Mouse (Mus musculus) midbrain, embryonic 12.5 days (tissue): ENCODE measurements around the gene Tctn1. TPM values are rescaled to one million over a fixed set of nuclear protein-coding genes. Genes with fewer than 3 reads are reported as not detected.

ENCODE experiments used
- ATAC-seq: fragments of 200-750 bp; cut with Nextera tagmentation; 2 replicates; pipeline ENCODE4 v1.8.0; 2017; ENCODE audit warnings: low read depth, moderate TSS enrichment, moderate library complexity; ENCODE audit not compliant: low FRiP score
- H3K27ac ChIP-seq: fragments of 300-500 bp; sonication (generic); replicated peaks from 2 replicates; pipeline ENCODE4 v1.5.1; 2016; ENCODE audit warnings: mild to moderate bottlenecking
- H3K27me3 ChIP-seq: fragments of 300-500 bp; sonication (generic); 2 replicates; pipeline ENCODE4 v1.6.1; 2016; ENCODE audit warnings: mild to moderate bottlenecking
- H3K36me3 ChIP-seq: fragments of 300-500 bp; sonication (generic); 2 replicates; pipeline ENCODE4 v1.6.1; 2016
- H3K4me1 ChIP-seq: fragments of 300-500 bp; sonication (generic); 2 replicates; pipeline ENCODE4 v1.6.1; 2016
- H3K4me2 ChIP-seq: fragments of 300-500 bp; sonication (generic); replicated peaks from 2 replicates; pipeline ENCODE4 v1.6.1; 2016; ENCODE audit warnings: mild to moderate bottlenecking, moderate library complexity
- H3K4me3 ChIP-seq: fragments of 300-500 bp; sonication (generic); 2 replicates; pipeline ENCODE4 v1.5.1; 2016; ENCODE audit warnings: mild to moderate bottlenecking
- H3K9ac ChIP-seq: fragments of 300-500 bp; sonication (generic); replicated peaks from 2 replicates; pipeline ENCODE4 v1.6.1; 2016; ENCODE audit warnings: mild to moderate bottlenecking, moderate library complexity
- H3K9me3 ChIP-seq: fragments of 300-500 bp; sonication (generic); 2 replicates; pipeline ENCODE4 v1.6.1; 2016; ENCODE audit warnings: mild to moderate bottlenecking
- WGBS: fragments of 180-500 bp; shearing (Covaris S2); methylation state at CpG from one replicate; pipeline ENCODE4 v1.1.7; 2016; 5-methylcytosine and 5-hydroxymethylcytosine counted together
- polyA plus RNA-seq: library from polyadenylated mRNA; unstranded; fragments of >200 nt; fragmentation: Nextera tagmentation; extraction: Ambion mirVana; gene quantifications from 2 replicates; pipeline ENCODE4 v1.2.1, GENCODE M21; 2016

Gene Tctn1
- polyA plus RNA-seq, 1 experiment from 2014 or later: 8.1 TPM

DNA sequence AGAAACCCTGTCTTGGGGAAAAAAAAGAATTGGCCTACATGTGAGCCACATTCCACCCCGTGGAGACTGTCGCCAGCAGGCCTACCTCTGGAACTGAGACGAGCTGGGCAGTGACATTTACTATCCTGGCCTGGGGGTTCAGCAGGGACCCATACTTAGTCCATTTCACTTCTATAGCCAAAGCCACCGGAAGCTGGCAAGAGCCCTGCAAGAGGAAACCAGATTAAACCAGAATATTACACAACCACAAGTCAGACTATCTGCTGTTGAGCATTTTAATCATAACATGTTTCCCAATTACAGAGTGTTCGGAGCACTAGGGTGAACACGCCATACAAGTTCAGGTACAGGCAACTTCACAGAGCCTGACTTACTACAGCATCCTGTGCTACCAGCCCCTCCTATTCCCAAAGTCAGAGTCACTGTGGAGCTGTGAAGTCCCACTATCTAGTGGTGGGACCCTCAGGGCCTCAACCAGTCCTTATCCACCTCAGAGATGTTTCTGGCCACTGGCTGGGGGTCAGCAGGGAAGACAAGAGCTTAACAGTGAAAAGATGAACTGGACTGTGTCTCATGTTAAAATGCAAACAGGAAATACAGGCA is 21.6 kb downstream of the Tctn1 start:
- Histone ChIP-seq H3K4me3 (no peak overlapping the region), H3K4me1 (peaks cover 15% of the 10 kb centered on the region; the same call in 1 of the 2 replicates), H3K9ac (no peak overlapping the region), H3K4me2 (no peak overlapping the region), H3K36me3 (peaks cover 44% of the 10 kb centered on the region), H3K27me3 (no peaks in the 10 kb centered on the region), H3K27ac (no peak overlapping the region), H3K9me3 (no peaks in the 10 kb centered on the region)
- no peak for ATAC-seq
- 91% methylated on average over 6 of the region's 6 CpGs for WGBS

DNA sequence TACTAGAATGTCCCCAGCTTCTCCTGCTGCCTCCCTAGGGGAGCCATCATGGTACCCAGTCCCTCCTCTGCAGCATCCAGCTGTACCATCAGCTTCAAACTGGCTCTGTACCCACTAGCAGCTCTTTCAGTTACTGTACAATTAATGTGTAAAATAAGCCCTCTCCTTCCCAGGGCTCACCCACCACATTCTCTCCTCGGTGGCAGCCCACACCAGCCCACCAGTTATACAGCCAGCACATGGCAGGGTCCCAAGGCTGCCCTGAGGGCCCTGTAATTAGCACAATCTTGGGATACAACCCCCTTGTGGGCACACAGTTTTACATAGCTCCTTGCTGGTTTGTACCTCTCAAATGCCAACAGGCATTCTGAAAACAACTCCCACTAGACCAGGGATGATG is 23.3 kb downstream of the Tctn1 start:
- 95% methylated on average over 1 of the region's 1 CpGs for WGBS
- H3K4me3 ChIP-seq: no peak overlapping the region
- peaks cover 17% of the 10 kb centered on the region; the same call in 1 of the 2 replicates for H3K4me1 ChIP-seq
- H3K27ac ChIP-seq: no peak overlapping the region
- no peak overlapping the region for H3K4me2 ChIP-seq
- no peaks in the 10 kb centered on the region for H3K27me3 ChIP-seq
- no peak for ATAC-seq
- no peaks in the 10 kb centered on the region for H3K9me3 ChIP-seq
- H3K9ac ChIP-seq: no peak overlapping the region
- H3K36me3 ChIP-seq: peaks cover 33% of the 10 kb centered on the region

DNA sequence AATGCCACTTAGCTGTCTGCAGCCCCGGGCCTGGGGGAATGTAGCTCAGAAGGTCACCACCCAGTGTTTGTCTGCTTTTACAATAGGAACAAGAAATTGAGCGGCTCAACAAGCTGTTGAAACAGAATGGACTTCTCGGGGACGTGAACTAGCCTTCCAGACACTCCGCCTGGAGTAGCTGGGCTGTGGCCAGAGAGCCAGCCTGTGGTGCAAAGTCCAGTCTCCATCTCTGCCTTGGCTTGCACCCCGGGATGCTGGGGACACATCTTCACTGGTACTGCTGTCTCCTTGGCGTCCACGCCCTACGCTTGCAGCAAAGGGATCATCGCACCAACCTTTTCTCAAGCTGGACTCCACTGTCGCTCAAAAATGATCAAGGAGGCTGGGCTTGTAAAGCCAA is 23.7 kb downstream of the Tctn1 start:
- Histone ChIP-seq H3K4me2 (no peak overlapping the region), H3K27me3 (no peaks in the 10 kb centered on the region), H3K9ac (no peak overlapping the region), H3K4me1 (peaks cover 19% of the 10 kb centered on the region; the same call in 1 of the 2 replicates), H3K4me3 (no peak overlapping the region), H3K27ac (no peak overlapping the region), H3K36me3 (peaks cover 33% of the 10 kb centered on the region), H3K9me3 (no peaks in the 10 kb centered on the region)
- no peak for ATAC-seq
- WGBS: 88% methylated on average over 11 of the region's 11 CpGs

DNA sequence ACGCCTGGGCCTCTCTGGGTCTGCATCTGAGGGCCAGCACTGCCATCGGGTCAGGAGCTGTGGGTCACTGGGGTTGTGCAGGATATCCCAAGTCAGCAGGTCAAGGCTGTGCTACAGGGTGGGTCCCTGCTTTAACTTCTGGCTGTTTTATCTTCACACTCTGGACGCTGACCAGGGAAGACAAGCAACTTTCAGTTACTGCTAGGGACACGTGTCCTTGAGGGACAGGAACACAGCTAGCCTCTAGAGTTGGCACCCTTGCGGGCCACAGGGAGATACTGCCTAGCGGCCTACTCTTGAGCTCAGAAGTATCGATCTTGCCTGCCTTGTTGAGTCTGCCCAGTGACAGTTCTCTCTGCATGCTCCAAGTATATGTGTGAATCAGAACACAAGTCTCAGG is 24.6 kb downstream of the Tctn1 start:
- H3K27ac ChIP-seq: no peak overlapping the region
- H3K4me2 ChIP-seq: no peak overlapping the region
- no peaks in the 10 kb centered on the region for H3K9me3 ChIP-seq
- WGBS: 81% methylated on average over 7 of the region's 7 CpGs
- H3K4me3 ChIP-seq: no peak overlapping the region
- ATAC-seq: no peak
- peaks cover 33% of the 10 kb centered on the region for H3K36me3 ChIP-seq
- H3K4me1 ChIP-seq: peaks cover 15% of the 10 kb centered on the region; the same call in 1 of the 2 replicates
- no peaks in the 10 kb centered on the region for H3K27me3 ChIP-seq
- H3K9ac ChIP-seq: no peak overlapping the region

DNA sequence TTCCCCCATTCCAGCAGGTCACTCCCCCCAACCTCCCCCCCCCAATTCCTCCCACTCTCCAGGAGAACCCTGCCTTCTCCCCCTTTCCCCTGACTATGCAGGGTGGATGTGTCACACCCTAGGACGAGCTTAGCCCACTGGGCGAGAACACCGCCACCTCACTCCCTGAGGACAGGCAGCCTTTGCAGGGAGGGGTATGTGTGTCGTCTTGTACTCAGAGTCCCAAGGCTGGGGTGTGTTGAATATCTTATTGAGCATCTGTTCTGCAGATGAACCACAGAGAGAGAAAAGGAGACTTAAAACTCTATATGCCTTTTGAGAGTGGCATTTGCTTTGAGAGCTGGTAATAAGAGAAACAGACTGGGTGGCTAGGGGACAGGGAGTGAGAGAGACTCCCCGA is 27.1 kb downstream of the Tctn1 start:
- Histone ChIP-seq H3K9ac (no peak overlapping the region), H3K27me3 (no peaks in the 10 kb centered on the region), H3K4me3 (no peak overlapping the region), H3K4me1 (peaks cover 9% of the 10 kb centered on the region; the same call in 1 of the 2 replicates), H3K36me3 (peaks cover 29% of the 10 kb centered on the region), H3K4me2 (no peak overlapping the region), H3K27ac (no peak overlapping the region), H3K9me3 (no peaks in the 10 kb centered on the region)
- 72% methylated on average over 5 of the region's 5 CpGs for WGBS
- no peak for ATAC-seq

DNA sequence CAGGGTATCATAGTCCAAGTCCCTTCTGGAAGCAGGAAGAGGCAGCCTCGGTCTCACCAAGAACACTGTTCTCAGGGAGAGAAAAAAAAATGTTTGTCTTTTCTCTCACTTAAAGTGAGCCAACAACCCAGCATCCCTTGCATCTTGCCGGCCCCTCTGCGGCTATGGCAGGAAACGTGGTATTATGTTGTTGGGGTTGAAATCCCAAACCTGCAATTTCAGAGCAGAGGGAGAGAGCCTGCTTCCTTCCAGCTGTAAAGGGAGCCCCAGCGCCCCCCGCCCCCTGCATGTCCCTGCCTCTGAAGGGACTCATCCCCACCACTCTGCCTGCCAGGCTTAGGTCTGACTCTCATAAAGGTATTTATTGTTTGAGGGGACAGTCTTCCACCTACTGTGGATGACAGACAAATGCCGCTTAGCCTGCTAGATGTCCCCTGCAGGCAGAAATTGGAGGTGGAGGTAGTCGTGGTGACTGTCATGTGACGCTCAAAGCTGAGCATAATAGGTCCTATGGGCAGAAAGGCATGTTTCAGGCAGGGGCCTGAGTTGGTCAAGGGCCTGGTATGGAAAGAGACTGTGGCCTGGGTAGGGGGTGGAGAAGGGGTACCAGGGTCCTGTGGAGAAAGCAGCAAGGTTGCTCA is 28.9 kb downstream of the Tctn1 start:
- 68% methylated on average over 9 of the region's 9 CpGs for WGBS
- ATAC-seq: no peak
- H3K9me3 ChIP-seq: no peaks in the 10 kb centered on the region
- peaks cover 11% of the 10 kb centered on the region for H3K36me3 ChIP-seq
- no peaks in the 10 kb centered on the region for H3K27me3 ChIP-seq
- no peak overlapping the region for H3K9ac ChIP-seq
- no peak overlapping the region for H3K4me3 ChIP-seq
- H3K4me1 ChIP-seq: peaks cover 9% of the 10 kb centered on the region; the same call in 1 of the 2 replicates
- H3K4me2 ChIP-seq: no peak overlapping the region
- no peak overlapping the region for H3K27ac ChIP-seq

DNA sequence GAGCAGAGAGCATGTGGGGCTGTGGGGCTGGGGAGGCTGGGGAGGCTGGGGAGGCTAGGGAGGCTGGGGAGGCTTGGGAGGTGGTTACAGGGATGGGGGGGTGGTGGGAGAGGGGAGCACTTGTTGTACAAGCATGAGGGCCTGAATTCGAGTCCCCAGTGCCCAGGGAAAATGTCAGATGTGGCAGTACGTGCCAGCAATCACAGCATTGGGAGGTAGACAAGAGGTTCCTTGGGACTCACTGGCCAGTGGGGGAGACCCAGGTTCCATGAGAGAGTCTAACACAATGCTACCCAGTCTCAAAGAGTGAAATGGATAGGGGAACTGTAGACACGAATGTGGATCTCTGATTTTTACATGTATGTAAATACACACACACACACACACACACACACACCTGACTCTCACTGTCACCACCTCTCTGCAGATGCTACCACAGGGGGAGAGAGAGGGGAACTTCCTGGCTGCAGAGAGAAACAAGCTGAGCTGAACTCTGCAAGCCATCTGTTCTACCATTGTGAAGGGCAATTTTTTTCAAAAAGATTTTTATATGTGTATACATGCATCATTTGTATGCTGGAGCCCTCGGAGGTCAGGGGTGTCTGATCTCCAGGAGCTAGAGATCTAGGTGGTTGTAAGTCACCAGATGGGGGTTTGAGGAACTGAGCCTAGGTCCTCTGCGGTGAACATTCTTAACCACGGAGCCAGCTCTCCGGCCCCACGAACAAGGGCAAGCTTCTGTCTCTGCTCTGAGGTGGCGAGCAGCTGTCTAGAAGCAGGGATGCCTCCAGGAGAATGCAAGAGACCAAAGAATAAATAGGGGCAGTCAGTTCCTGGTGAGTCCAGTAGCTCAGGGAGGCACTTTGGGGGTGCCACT is 29.7 kb downstream of the Tctn1 start:
- Histone ChIP-seq H3K27me3 (no peaks in the 10 kb centered on the region), H3K27ac (no peak overlapping the region)
- 85% methylated on average over 9 of the region's 9 CpGs for WGBS

DNA sequence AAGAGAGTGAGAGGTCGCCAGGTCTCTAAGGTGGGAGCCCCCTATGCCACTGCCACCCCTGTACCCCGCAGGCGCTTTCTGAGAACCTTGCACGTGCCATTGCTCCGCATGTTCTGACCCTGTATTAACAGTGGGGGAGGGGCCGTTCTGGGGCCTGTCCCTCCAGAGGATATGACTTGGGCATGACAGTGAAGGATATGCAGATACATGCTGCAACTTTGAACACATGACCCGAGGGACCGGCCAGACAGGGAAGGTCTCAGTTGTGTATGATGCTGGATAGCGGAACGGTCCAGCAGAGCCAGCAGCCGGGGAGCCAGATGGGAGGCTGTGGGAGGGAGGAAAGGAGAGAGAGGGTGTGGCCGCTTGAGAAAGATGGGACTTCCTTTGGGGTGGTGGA is 30.6 kb downstream of the Tctn1 start:
- 90% methylated on average over 12 of the region's 12 CpGs for WGBS

More for the DNA sequence above, 29.7 kb downstream of the Tctn1 start:
- H3K9me3 ChIP-seq: no peaks in the 10 kb centered on the region
- peaks cover 9% of the 10 kb centered on the region; the same call in 1 of the 2 replicates for H3K4me1 ChIP-seq
- H3K4me3 ChIP-seq: no peak overlapping the region
- H3K36me3 ChIP-seq: peaks cover 8% of the 10 kb centered on the region; the same call in 1 of the 2 replicates
- no peak overlapping the region for H3K9ac ChIP-seq
- no peak for ATAC-seq
- H3K4me2 ChIP-seq: no peak overlapping the region

DNA sequence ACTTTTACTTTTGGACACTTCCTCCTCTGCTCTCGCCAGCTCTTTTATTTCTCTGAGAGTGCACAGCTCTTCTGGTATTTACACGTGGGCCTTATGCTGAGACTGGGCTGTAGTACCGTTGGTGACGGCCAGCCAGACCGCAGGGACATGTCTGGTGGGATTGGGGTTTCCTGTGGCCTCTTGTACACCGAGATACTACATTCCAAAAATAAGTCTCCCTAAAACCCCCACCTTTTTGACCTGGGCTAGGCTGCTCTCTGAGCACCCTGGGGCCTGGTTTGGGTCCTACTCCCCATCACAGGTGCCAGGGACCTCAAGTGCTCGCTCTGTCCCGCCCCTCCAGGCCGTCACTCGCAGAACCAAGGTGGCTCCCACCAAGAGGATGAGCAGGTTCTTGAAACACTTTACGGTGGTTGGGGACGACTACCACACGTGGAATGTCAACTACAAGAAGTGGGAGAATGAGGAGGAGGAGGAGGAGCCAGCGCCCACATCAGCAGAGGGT is 31.1 kb downstream of the Tctn1 start:
- ATAC-seq: no peak
- Histone ChIP-seq H3K9ac (no peak overlapping the region), H3K4me1 (peaks cover 9% of the 10 kb centered on the region; the same call in 1 of the 2 replicates), H3K9me3 (peaks cover 2% of the 10 kb centered on the region), H3K4me3 (no peak overlapping the region), H3K4me2 (no peak overlapping the region), H3K27me3 (no peaks in the 10 kb centered on the region), H3K27ac (no peak overlapping the region), H3K36me3 (peaks cover 3% of the 10 kb centered on the region; the same call in 1 of the 2 replicates)
- 86% methylated on average over 14 of the region's 14 CpGs for WGBS

More for the DNA sequence above, 30.6 kb downstream of the Tctn1 start:
- Histone ChIP-seq H3K4me3 (no peak overlapping the region), H3K27ac (no peak overlapping the region), H3K36me3 (no peaks in the 10 kb centered on the region), H3K4me2 (no peak overlapping the region), H3K9ac (no peak overlapping the region), H3K4me1 (peaks cover 9% of the 10 kb centered on the region; the same call in 1 of the 2 replicates), H3K27me3 (no peaks in the 10 kb centered on the region), H3K9me3 (no peaks in the 10 kb centered on the region)
- ATAC-seq: no peak

DNA sequence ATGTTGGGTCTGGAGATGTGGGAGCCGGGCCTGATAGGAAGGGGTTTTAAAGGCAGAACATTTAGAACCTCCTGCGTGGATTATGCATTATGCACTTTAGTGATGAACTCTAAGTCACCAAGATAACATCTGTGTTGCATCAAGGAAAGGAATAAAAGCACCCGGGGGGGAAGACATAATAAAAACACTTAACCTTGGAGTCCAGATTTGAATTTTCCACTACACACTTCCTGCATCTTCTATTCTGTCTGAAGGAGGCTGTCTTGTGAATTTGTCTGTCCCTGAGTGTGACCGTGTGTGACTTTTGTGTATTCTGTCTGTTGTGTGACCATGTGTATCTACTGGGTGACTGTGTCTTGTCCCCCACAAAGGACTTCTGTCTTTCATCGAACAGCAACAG is 32.3 kb downstream of the Tctn1 start:
- no peak for ATAC-seq
- H3K36me3 ChIP-seq: peaks cover 9% of the 10 kb centered on the region; the same call in 1 of the 2 replicates
- no peaks in the 10 kb centered on the region for H3K27me3 ChIP-seq
- H3K9me3 ChIP-seq: peaks cover 7% of the 10 kb centered on the region
- H3K4me2 ChIP-seq: no peak overlapping the region
- WGBS: 89% methylated on average over 5 of the region's 5 CpGs
- no peak overlapping the region for H3K4me3 ChIP-seq
- H3K27ac ChIP-seq: no peak overlapping the region
- H3K9ac ChIP-seq: no peak overlapping the region
- H3K4me1 ChIP-seq: 0 out of 2 replicates have a peak, but pooled peaks cover 7% of the 10 kb centered on the region

DNA sequence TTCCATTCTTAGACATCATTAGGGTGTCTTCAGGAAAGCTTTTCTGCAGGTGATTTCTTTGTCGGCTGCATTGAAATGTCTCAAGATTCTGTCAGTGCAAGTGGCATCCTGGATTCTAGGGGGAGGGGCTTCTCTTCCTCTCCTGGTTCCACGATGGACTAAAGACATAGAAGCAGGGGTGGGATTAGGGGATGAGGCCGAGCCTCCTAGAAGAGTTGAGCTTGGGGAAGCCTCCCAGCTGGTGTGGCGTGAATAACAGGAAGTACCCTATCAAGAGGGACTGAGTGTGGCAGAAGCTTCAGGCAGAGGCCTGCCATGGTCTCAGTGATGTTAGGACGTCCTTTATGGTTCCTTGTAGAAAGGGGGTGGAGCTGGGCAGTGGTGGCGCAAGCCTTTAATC is 32.8 kb downstream of the Tctn1 start:
- Histone ChIP-seq H3K4me3 (no peak overlapping the region), H3K4me1 (0 out of 2 replicates have a peak, but pooled peaks cover 7% of the 10 kb centered on the region), H3K27ac (no peak overlapping the region), H3K9ac (no peak overlapping the region), H3K4me2 (no peak overlapping the region), H3K9me3 (peaks cover 7% of the 10 kb centered on the region), H3K36me3 (peaks cover 9% of the 10 kb centered on the region; the same call in 1 of the 2 replicates), H3K27me3 (no peaks in the 10 kb centered on the region)
- whole genome bisulfite sequencing: 83% methylated on average over 6 of the region's 6 CpGs
- ATAC-seq: no peak
